Mouse (Mus musculus): ENCODE measurements at regions not wholly inside any gene's neighbourhood (a gene's known extent, or its start where the extent isn't known, plus 50 kb on each side); places are given as distances from the start of the nearest gene placed in this dataset.

DNA sequence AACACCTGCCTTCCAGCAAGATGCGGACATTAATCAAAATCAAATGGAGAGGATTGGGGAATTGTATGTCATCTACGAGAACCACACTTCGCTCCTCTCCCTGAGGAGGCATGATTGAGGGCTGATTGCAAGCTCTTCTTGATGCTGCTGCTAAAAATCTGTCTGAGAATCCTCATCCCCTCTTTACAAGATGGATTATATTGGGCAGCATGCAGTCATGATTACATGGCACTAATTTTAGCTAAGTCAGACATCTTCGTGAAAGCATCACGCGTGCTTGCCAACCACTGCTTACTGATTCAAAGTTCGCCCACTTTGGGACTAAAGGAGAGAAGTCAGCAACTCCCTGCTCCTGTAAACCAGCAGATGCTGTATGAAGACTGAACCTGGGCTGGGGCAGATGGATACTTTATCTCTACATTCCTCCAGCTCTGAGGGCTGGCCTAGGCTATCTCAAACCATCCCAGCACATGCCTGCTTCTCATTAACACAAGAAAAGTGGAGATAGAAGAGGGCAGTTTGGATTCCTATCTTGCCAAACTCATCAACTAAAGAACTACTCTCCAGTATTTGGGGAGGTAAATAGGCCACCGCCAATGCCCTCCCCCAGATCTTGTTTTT is 84.4 kb downstream of the Hlx start:
- no peak for TF ChIP-seq REST (IDR thresholded peaks at IDR 0.05; ENCODE audit: insufficient read depth, insufficient read length)
- TF ChIP-seq POLR2A (IDR thresholded peaks at IDR 0.05; ENCODE audit: insufficient read length, low read depth): no peak
- TF ChIP-seq MYOG (IDR thresholded peaks at IDR 0.05; ENCODE audit: control insufficient read depth in 1 of 3, insufficient read depth in 1 of 3, insufficient read length in 2 of 3, low read depth in 2 of 3): no peak
- no peak for TF ChIP-seq MYOD1 (IDR thresholded peaks at IDR 0.05; ENCODE audit: control insufficient read depth in 1 of 3, insufficient read length in 2 of 3, low read depth in 2 of 3)
- TF ChIP-seq POLR2AphosphoS2 (IDR thresholded peaks at IDR 0.05; ENCODE audit: insufficient read length, low read depth): no peak
- TF ChIP-seq TCF12 (IDR thresholded peaks at IDR 0.05; ENCODE audit: insufficient read depth, poor library complexity, severe bottlenecking): no peak
- no peak for TF ChIP-seq MAX (IDR thresholded peaks at IDR 0.05; ENCODE audit: low read depth)
- TF ChIP-seq TCF3 (IDR thresholded peaks at IDR 0.05; ENCODE audit: insufficient read length, low read depth): no peak
- TF ChIP-seq CEBPB (IDR thresholded peaks at IDR 0.05; ENCODE audit: insufficient read depth, poor library complexity, severe bottlenecking): no peak
- TF ChIP-seq E2F4 (IDR thresholded peaks at IDR 0.05; ENCODE audit: insufficient read depth): no peak
- TF ChIP-seq USF1 (IDR thresholded peaks at IDR 0.05; ENCODE audit: low read depth): no peak
